Mouse (Mus musculus) liver, adult 2 months (tissue): ENCODE results near the gene Elmo2.

ENCODE experiments used
- CTCF ChIP-seq: fragments of 200-500 bp; IDR thresholded peaks from 2 replicates; pipeline ENCODE4 v1.5.1; 2011; ENCODE audit warnings: low read depth, low read length, control low read depth
- POLR2A ChIP-seq: fragments of 200-500 bp; IDR thresholded peaks from 2 replicates; pipeline ENCODE4 v1.6.1; 2011; ENCODE audit warnings: low read length, control low read depth; ENCODE audit not compliant: insufficient read depth; ENCODE audit errors: extremely low read depth

GRCm38 (mm10) chr2:165349466-165349865, 23.2 kb upstream of the Elmo2 start:
- TF ChIP-seq CTCF (no peak), POLR2A (no peak)
